Mouse (Mus musculus) forebrain, embryonic 11.5 days (tissue): ENCODE results near the gene Ago4. TPM values are rescaled to one million over a fixed set of nuclear protein-coding genes. Genes with fewer than 3 reads are reported as not detected.
A peak's percentile ranks its signal among the peaks of the same experiment; 100 is the strongest.
"Not testable (repeated sequence)": the region's sequence is repeated elsewhere in the genome, so short reads cannot be mapped to it uniquely, and the experiment has no call there.

Source experiments
- ATAC-seq: fragments of 200-750 bp; cut with Nextera tagmentation; replicated peaks from 2 replicates; pipeline ENCODE4 v1.8.0; 2017; ENCODE audit warnings: moderate TSS enrichment; ENCODE audit not compliant: low FRiP score
- DNase-seq: peaks from one replicate; pipeline ENCODE4 v3.0.0-alpha.2; 2017; ENCODE audit warnings: low spot score
- H3K27ac ChIP-seq: fragments of 300-500 bp; sonication (generic); 2 replicates; pipeline ENCODE4 v1.5.1; 2014; ENCODE audit warnings: low read depth, low read length
- H3K27me3 ChIP-seq: fragments of 300-500 bp; sonication (generic); 2 replicates; pipeline ENCODE4 v1.6.1; 2014; ENCODE audit warnings: mild to moderate bottlenecking, low read length, mixed read lengths; ENCODE audit not compliant: control insufficient read depth, insufficient read depth
- H3K36me3 ChIP-seq: fragments of 300-500 bp; sonication (generic); 2 replicates; pipeline ENCODE4 v1.6.1; 2014; ENCODE audit warnings: mild to moderate bottlenecking, low read length, moderate library complexity, mixed read lengths; ENCODE audit not compliant: control insufficient read depth, insufficient read depth
- H3K4me1 ChIP-seq: fragments of 300-500 bp; sonication (generic); replicated peaks from 2 replicates; pipeline ENCODE4 v1.6.1; 2014; ENCODE audit warnings: low read length, mixed read lengths; ENCODE audit not compliant: control insufficient read depth, insufficient read depth
- H3K4me2 ChIP-seq: fragments of 300-500 bp; sonication (generic); 2 replicates; pipeline ENCODE4 v1.6.1; 2014; ENCODE audit warnings: low read depth, mild to moderate bottlenecking, low read length, moderate library complexity, mixed read lengths; ENCODE audit not compliant: severe bottlenecking
- H3K4me3 ChIP-seq: fragments of 300-500 bp; sonication (generic); 2 replicates; pipeline ENCODE4 v1.5.1; 2014; ENCODE audit warnings: low read depth, low read length
- H3K9ac ChIP-seq: fragments of 300-500 bp; sonication (generic); 2 replicates; pipeline ENCODE4 v1.6.1; 2014; ENCODE audit warnings: low read length
- H3K9me3 ChIP-seq: fragments of 300-500 bp; sonication (generic); 2 replicates; pipeline ENCODE4 v1.6.1; 2016; ENCODE audit warnings: low read length, mixed read lengths; ENCODE audit not compliant: control insufficient read depth
- WGBS: fragments of 180-500 bp; shearing (Covaris S2); extraction: QIAGEN DNeasy Blood & Tissue Kit; methylation state at CpG from one replicate; pipeline ENCODE4 v1.1.7; 2014; 5-methylcytosine and 5-hydroxymethylcytosine counted together
- polyA plus RNA-seq: library from polyadenylated mRNA; unstranded; fragments of >200 nt; fragmentation: Nextera tagmentation; extraction: Ambion mirVana; gene quantifications from 2 replicates; pipeline ENCODE4 v1.2.1, GENCODE M21; 2014

The Ago4 gene
- polyA plus RNA-seq, 1 experiment from 2014 or later = 3.4 TPM

GRCm38 (mm10) chr4:126536865-126537264 lies 3.6 kb upstream of the Ago4 start:
- Histone ChIP-seq H3K9ac (no peak overlapping the region), H3K4me3 (no peak overlapping the region), H3K27ac (no peak overlapping the region), H3K9me3 (no peaks in the 10 kb centered on the region), H3K4me2 (no peak overlapping the region), H3K27me3 (no peaks in the 10 kb centered on the region; the same call in 1 of the 2 replicates), H3K4me1 (0 out of 2 replicates have a peak, but pooled peaks cover 3% of the 10 kb centered on the region), H3K36me3 (no peaks in the 10 kb centered on the region)
- DNase-seq (no peak), ATAC-seq (no peak)
- 83% methylated on average over 5 of the region's 5 CpGs for WGBS

- not testable (repeated sequence) for DNase-seq, H3K36me3 ChIP-seq, H3K4me2 ChIP-seq, H3K9ac ChIP-seq, H3K4me3 ChIP-seq, ATAC-seq, H3K27ac ChIP-seq, H3K4me1 ChIP-seq, H3K27me3 ChIP-seq, H3K9me3 ChIP-seq
- WGBS = 93% methylated on average over 7 of the region's 7 CpGs
Measured at GRCm38 (mm10) chr4:126535631-126536030, 2.4 kb upstream of the Ago4 start.

DNA sequence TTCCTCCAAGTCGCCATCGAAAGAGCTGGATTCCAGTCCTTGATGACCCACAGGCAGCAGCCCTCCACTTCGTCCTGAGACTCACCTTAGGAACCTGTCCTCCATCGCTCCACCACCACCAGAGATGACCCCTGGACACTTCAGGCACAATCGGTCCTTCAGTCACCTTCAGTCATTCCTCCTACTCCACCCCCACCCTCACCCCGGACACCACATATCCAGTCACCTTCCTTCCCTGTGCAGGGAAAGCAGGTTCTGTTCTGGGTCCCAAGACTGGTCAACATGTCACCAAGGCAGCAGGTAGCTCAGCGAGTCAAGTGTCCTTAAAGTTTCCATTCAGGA lies 428 bp upstream of the Ago4 start:
- H3K9me3 ChIP-seq = no peaks in the 10 kb centered on the region
- H3K27ac ChIP-seq = no peak overlapping the region
- peak overlapping the region; percentile 89 for H3K9ac ChIP-seq
- 10% methylated on average over 7 of the region's 7 CpGs for WGBS
- ATAC-seq = peak; percentile 81
- DNase-seq = no peak
- no peaks in the 10 kb centered on the region for H3K36me3 ChIP-seq
- H3K4me2 ChIP-seq = peak overlapping the region; percentile 64
- H3K4me1 ChIP-seq = 0 out of 2 replicates have a peak, but pooled peaks cover 3% of the 10 kb centered on the region
- H3K4me3 ChIP-seq = peak overlapping the region; percentile 98
- H3K27me3 ChIP-seq = no peaks in the 10 kb centered on the region; the same call in 1 of the 2 replicates

DNA sequence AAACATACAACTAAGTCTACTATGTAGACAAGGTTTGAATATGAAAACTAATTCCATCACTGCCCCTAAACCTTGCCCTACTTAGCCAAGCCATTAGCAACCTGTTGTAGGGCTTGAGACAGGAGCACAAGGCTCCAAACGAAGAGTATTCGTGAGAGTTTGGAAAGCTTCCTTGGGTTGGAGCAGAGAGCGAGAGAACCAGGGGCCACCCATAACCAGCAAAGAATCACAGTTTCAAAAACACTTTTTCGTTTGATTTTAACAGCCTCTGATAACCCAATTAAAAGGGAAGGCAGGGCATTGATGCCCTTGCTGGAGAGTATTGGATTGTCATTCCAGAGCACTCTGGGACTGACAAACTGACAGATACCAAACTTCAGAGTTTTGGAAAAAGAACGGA lies 980 bp downstream of the Ago4 start:
- no peaks in the 10 kb centered on the region; the same call in 1 of the 2 replicates for H3K27me3 ChIP-seq
- H3K27ac ChIP-seq = no peak overlapping the region
- peak overlapping the region; percentile 98 for H3K4me3 ChIP-seq
- no peaks in the 10 kb centered on the region for H3K36me3 ChIP-seq
- peak overlapping the region; percentile 64 for H3K4me2 ChIP-seq
- 0 out of 2 replicates have a peak, but pooled peaks cover 3% of the 10 kb centered on the region for H3K4me1 ChIP-seq
- 41% methylated on average over 5 of the region's 5 CpGs for WGBS
- no peaks in the 10 kb centered on the region for H3K9me3 ChIP-seq
- DNase-seq = no peak
- H3K9ac ChIP-seq = peak overlapping the region; percentile 89
- no peak for ATAC-seq

DNA sequence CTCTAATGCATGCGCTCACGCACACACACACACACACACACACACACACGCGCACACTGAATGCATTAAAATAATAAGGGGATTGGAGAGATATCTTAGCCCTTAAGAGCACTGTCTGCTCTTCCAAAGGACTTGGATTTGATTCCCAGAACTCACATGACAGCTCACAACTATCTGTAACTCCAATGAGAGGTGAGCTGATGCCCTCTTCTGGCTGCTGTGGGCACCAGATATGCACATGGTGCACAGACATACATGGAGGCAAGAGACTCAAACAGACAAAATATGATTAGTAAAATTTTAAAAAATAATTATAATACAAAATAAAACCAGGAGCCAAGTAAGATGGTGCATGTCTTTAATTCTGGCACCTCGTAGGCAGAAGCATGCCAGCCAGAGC lies 6.4 kb downstream of the Ago4 start:
- DNase-seq (no peak), ATAC-seq (no peak)
- H3K4me1 ChIP-seq = no peaks in the 10 kb centered on the region
- H3K4me3 ChIP-seq = no peak overlapping the region
- no peak overlapping the region for H3K27ac ChIP-seq
- H3K9me3 ChIP-seq = no peaks in the 10 kb centered on the region
- H3K36me3 ChIP-seq = no peaks in the 10 kb centered on the region
- no peaks in the 10 kb centered on the region for H3K27me3 ChIP-seq
- 95% methylated on average over 5 of the region's 5 CpGs for WGBS
- no peak overlapping the region for H3K9ac ChIP-seq
- H3K4me2 ChIP-seq = no peak overlapping the region

DNA sequence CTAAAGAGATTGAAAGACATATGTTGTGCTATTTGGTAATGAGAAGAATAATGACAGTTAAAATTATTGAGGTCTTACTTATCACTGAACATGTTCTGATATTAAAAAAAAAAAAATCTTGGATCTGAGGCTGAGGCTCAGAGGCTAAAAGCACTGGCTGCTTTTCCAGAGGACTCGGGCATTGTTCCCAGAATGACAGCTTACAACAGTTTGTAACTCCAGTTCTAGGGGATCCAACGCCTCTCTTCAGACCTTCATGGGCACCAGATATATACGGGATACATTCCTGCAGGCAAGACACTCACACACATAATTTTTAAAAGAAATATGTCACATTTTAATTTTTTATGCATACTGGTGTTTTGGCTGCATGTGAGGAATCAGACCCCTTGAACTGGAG lies 7.1 kb downstream of the Ago4 start:
- no peaks in the 10 kb centered on the region for H3K36me3 ChIP-seq
- H3K4me1 ChIP-seq = no peaks in the 10 kb centered on the region
- ATAC-seq (no peak), DNase-seq (no peak)
- no peaks in the 10 kb centered on the region for H3K27me3 ChIP-seq
- no peak overlapping the region for H3K4me2 ChIP-seq
- H3K4me3 ChIP-seq = no peak overlapping the region
- H3K27ac ChIP-seq = no peak overlapping the region
- H3K9me3 ChIP-seq = no peaks in the 10 kb centered on the region
- WGBS = 85% methylated on average over 3 of the region's 3 CpGs
- no peak overlapping the region for H3K9ac ChIP-seq

- H3K9ac ChIP-seq = no peak overlapping the region
- no peak overlapping the region for H3K4me3 ChIP-seq
- no peaks in the 10 kb centered on the region; the same call in 1 of the 2 replicates for H3K9me3 ChIP-seq
- H3K27me3 ChIP-seq = no peaks in the 10 kb centered on the region
- DNase-seq (no peak), ATAC-seq (no peak)
- H3K27ac ChIP-seq = no peak overlapping the region
- 84% methylated on average over 6 of the region's 6 CpGs for WGBS
- peaks cover 2% of the 10 kb centered on the region; the same call in 1 of the 2 replicates for H3K36me3 ChIP-seq
- no peak overlapping the region for H3K4me2 ChIP-seq
- no peaks in the 10 kb centered on the region for H3K4me1 ChIP-seq
Measured at GRCm38 (mm10) chr4:126512308-126513066, 20.8 kb downstream of the Ago4 start.

DNA sequence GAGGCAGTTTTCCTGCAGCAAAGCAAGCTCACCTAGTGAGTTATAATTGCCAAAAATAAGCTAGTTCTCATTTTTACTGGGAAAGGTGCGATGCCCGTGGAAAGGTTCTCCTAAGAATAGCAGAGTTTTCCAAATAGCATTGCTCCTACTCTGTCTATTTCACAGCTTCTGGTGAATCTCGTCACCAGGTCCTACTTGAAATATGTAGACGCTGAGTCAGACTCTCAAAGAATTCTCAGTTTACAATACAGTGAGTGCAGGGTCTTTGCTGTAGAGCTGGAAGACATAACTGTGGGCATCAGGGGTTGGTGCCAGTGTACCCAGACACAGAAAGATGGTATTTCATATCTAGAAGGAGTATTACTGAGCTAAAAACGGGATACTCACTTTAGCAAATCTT lies 22.3 kb downstream of the Ago4 start:
- Histone ChIP-seq H3K36me3 (peaks cover 2% of the 10 kb centered on the region; the same call in 1 of the 2 replicates), H3K9me3 (no peaks in the 10 kb centered on the region; the same call in 1 of the 2 replicates), H3K4me2 (no peak overlapping the region), H3K27me3 (no peaks in the 10 kb centered on the region), H3K9ac (no peak overlapping the region), H3K27ac (no peak overlapping the region), H3K4me3 (no peak overlapping the region), H3K4me1 (no peaks in the 10 kb centered on the region)
- 92% methylated on average over 5 of the region's 5 CpGs for WGBS
- no peak for DNase-seq
- ATAC-seq = no peak

- no peak for DNase-seq
- Histone ChIP-seq H3K36me3 (peaks cover 2% of the 10 kb centered on the region; the same call in 1 of the 2 replicates), H3K9me3 (no peaks in the 10 kb centered on the region; the same call in 1 of the 2 replicates), H3K27me3 (no peaks in the 10 kb centered on the region), H3K4me2 (no peak overlapping the region), H3K27ac (no peak overlapping the region), H3K9ac (no peak overlapping the region), H3K4me3 (no peak overlapping the region), H3K4me1 (no peaks in the 10 kb centered on the region)
- 89% methylated on average over 2 of the region's 2 CpGs for WGBS
- ATAC-seq = no peak
Measured at GRCm38 (mm10) chr4:126509072-126509471, 24.2 kb downstream of the Ago4 start.
